Mouse (Mus musculus) urinary bladder, postnatal 14 days (tissue): ENCODE measurements around the gene Traf4.
"Not testable (repeated sequence)": the region's sequence is repeated elsewhere in the genome, so short reads cannot be mapped to it uniquely, and the experiment has no call there.

Experiments
- DNase-seq: peaks from one replicate; pipeline ENCODE4 v3.0.0; 2021; ENCODE audit warnings: low spot score

Traf4 gene

DNA sequence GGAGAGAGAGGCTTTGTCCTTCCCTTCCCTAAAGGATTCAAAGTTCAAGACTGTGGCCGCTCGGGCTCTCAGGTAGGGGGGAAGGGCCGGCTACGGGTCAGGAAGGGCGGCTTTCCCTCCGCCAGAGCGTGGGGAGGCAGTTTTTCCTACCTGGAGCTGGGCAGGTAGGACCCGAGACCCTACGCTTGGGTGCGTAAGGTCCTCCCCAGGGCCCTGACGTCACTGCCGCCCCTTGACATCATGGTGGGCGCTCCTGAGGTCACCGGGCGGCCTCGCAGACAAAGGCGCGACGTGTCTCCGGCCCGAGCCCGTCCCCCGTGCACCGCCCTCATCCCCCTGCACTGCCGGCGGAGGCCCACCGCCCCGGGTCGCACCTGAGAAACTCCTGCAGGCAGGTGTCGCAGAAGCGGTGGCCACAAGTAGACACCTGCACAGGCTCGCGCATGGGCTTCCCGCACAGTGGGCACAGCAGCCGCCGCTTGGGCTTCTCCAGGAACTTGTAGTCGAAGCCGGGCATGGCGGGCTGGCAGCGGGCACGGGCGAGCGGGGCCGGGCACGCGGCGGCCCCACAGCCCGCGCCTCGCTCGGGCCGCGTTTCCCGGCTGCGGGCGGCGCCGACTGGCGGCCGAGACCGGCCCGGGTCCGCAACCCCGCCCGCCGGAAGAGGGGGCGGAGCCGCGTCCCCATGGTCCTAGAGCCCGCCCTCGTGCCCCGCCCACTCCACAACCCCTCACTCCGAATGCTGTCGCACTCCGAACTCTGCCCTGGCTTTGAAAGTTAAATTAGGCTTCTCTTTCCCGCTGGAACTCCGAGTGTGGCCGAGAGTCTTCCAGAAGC, at the start of gene Traf4:
TSS of gene Traf4 (minus strand) at position 666 of the 837 bp plus-strand sequence.
- peak; percentile 88 for DNase-seq

DNA sequence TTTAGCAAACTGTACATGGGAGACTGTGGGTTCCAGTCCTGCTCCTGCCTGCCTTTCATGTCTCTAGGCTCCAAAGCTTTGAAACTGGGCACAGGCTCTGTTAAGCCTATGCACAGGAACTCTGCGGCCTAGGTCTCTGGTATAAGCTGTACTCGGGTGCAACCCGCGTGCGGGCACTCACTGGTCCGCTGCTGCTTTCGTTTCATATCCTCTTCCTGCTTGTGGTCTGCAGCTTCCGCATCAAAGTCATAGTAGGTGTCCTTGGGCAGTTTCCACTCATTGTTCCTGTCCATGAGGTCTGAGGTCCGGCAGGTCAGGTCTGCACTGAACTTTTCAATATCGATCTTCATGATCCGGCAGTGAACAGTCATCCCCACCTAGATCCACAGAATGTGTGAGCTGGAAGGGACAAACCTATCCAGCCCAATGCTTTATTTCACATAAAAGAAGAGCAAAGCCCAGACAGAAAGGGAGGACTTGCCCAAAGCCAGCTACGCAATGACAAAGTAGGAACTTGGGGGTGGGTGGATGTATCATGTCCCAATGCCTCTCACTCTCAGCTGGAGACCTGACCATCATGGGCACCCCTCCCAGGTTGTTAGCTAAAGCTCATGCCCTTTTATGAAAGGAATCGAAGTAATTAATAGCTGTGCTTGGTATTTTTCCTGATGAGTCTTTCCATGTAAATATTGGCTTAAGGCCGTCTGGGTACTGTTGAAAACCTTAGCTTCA, 47.9 kb upstream of the Traf4 start:
- DNase-seq: no peak

DNA sequence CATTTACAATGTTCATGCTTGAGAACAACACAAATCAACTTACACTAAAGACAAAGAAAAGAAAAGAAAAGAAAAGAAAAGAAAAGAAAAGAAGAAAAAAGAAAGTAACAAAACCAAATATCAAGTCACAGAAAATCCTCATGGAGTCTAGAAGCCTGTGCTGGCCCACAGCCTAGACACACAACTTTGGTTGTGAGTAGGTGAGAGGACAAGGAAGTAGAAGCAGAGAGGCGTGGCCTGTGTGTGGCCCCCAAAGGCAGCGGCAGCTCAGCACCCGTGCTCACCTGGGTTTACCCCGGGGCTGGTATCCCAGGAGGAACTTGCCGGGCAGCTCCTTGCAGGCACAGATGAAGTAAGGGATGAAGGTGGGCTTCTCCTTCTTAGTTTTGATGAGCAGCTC, 46.1 kb upstream of the Traf4 start:
- no peak for DNase-seq

- DNase-seq: no peak
Observed at GRCm38 (mm10) chr11:78210615-78211014, 45.2 kb upstream of the Traf4 start.

GRCm38 (mm10) chr11:78209886-78210285, 44.5 kb upstream of the Traf4 start:
- no peak for DNase-seq

DNA sequence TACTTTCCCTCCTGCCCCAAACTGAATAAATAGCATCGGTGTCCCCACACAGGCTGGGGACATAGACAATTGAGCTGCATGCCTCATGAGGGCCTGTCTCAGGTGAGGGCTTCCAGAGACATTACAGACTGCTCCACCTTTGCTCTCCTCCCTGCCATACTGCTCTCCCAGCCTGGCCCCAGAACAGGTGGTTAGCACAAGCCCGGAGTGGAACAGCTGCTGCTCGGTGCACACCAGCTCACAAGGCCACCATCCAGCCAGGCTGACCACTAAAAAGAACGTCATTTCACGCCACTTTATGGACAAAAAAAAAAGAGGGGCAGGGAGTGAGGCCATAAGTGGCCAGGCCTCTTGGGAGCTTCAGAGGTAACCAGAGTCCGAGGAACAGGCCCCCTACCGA, 41.8 kb upstream of the Traf4 start:
- DNase-seq: no peak

- DNase-seq: no peak
Observed at GRCm38 (mm10) chr11:78205361-78206206, 40.2 kb upstream of the Traf4 start.

GRCm38 (mm10) chr11:78204287-78204686, 38.9 kb upstream of the Traf4 start:
- no peak for DNase-seq

DNA sequence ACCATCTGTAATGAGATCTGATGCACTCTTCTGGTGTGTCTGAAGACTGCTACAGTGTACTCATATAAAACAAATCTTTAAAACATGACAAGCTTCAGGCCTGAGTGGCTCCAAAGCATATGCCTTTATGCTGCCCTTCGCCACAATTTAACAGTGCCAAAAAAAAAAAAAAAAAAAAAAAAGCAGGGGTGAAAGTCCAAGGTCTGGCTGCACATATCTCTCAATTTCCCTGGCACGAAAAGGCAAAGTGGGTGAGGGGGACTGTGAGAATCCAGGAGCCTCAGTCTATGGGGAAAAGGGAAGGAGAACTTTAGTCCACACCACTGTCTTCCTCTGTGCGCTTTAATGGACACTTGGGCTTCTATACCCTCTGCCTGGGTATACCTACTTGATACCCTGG, 37.0 kb upstream of the Traf4 start:
- no peak for DNase-seq

DNA sequence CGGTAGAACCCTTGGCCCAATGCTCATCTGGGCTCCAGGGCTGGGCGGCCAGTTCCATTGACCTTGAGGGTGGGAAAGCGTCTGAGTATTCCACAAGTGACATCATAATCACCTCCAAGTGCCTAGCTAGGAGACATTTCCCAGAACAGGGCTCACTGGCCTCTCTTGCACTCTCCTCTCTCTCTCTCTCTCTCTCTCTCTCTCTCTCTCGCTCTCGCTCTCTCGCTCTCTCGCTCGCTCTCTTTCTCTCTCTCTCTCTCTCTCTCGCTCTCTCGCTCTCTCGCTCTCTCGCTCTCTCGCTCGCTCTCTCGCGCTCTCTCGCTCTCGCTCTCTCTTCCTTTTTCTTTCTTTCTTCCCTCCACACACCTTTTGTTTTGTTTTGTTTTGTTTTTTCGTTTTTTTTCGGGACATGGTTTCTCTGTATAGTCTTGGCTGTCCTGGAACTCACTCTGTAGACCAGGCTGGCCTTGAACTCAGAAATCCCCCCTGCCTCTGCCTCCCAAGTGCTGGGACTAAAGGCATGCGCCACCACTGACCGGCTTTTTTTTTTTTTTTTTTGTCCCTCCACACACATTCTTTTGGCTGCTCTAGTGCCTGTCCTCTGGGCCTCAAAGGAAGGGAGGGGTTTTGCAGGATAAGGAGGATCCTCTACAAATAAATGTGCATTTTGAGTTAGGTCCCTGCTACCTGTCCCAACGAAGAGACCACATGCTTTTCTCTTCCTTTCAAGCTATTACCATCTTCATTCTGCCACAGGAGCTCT, 29.9 kb upstream of the Traf4 start:
- no peak for DNase-seq

DNA sequence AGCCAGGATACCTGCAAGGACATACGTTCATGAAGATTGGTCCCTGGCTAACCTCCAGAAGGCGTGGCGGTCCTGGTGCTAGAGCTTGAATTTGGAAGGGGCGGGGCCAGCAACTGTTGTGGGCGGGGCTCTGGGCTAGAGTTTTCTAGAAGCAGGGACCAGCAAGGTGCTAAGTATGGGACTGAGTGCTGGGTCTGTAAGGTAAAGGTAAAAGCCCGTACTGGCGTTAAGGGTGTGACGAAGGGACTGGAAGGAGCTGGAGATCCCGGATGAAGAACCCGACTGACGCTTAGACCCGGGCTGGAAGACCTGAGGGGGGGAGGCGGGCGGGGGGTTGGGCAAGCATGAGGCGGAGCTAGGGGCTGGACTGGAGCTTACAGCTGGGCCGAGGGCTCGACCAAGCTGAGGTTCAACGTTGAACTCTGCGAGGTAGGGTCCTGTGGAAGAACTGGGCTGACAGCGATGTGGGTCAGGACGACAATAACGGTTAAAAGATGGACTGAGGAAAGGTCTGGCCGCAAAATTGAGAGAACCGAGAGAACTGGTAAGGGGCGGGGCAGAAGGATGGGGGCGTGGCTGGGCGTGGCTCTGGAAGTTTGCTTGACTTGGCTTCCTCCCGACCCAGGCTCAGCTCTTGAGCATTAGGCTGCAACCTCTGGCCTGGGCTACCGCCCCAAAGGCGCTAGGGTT, 29.2 kb upstream of the Traf4 start:
- peak; percentile 84 for DNase-seq

- no peak for DNase-seq
Observed at GRCm38 (mm10) chr11:78193113-78193512, 27.7 kb upstream of the Traf4 start, which contains the start of gene Proca1. TSS of gene Proca1 (plus strand) at chr11:78193392.

DNA sequence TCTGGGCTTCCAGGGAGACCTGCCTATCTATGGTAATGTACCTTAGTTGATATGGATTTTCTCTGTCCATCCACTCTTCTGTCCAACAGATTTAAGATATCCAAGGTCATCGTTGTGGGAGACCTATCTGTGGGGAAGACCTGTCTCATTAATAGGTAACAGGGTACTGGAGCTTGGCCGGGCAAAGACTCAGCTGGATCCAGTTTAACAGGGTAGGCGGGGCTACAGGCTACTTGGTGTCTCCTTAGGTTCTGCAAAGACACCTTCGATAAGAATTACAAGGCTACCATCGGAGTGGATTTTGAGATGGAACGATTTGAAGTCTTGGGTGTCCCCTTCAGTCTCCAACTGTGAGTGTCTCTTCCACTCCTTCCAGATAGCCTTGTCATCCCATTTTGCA, 24.7 kb upstream of the Traf4 start:
- DNase-seq: no peak

DNA sequence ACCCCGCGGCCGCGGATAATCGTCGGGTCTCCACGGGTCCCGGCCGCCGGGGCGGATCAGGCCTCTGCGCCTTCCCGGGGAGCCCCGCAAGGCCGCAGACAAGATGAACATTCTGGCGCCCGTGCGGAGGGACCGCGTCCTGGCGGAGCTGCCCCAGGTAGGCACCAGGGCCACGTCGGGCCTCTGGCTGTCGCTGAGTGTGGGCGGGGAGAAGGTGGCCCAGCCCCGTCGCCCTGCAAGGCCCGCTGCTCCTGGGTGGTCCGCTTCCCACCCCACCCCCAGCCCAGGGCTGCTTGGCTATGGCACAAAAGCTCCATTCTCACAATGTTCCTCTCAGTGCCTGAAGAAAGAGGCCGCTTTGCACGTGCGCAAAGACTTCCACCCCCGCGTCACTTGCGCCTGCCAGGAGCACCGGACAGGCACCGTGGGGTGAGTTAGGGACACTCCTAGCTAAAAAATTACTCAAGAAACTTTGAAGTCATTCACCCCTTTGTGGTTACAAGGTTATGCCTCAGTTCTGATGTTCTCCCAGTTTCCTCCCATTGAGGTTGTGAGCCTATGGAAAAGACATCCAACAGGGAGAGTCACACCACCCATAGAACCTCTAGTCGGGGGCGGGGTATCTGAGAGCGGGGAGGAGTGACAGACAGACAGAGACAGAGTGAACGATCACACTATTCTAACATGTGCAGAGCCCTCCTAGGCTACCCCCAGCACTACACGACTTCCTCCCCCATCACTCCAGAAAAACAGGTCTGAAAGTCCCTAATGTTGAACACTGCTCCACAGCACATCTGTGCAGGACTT, 24.0 kb upstream of the Traf4 start:
- peak; percentile 61 for DNase-seq

- peak; percentile 81 for DNase-seq
Observed at GRCm38 (mm10) chr11:78188331-78189233, 23.2 kb upstream of the Traf4 start, which contains the start of gene Rab34. TSS of gene Rab34 (plus strand) at chr11:78188430.

GRCm38 (mm10) chr11:78184702-78185101, 19.3 kb upstream of the Traf4 start:
- DNase-seq: not testable (repeated sequence)

DNA sequence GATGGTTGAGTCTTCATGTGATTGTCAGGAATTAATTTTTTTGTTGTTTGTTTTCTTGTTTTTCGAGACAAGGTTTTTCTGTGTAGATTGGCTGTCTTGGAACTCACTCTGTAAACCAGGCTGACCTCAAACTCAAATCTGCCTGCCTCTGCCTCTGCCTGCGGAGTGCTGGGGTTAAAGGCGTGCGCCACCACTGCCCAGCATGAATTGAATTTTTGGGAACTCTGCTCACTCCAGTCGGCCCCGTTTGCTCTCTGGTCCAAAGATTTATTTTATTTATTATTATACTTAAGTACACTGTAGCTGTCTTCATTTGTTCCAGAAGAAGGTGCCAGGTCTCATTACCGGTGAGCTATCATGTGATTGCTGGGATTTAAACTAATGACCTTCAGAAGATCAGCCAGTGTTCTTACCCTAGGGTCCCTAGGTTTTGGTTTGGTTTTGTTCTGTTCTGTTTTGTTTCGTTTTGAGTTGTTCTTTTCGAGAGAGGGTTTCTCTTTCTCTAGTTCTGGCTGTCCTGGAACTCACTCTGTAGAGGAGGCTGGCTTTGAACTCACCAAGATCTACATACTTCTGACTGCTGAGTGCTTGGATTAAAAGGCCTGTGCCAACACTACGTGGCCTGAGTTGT, 18.6 kb upstream of the Traf4 start:
- no peak for DNase-seq
